Mouse (Mus musculus) olfactory bulb, adult 2 months (tissue): Measurements from ENCODE around the gene Vac14. TPM values are rescaled to one million over a fixed set of nuclear protein-coding genes. Genes with fewer than 3 reads are reported as not detected.

Source experiments
- H3K27ac ChIP-seq: fragments of 200-500 bp; 2 replicates; pipeline ENCODE4 v1.5.1; 2012; ENCODE audit warnings: low read depth, low read length; ENCODE audit not compliant: insufficient read depth
- H3K4me1 ChIP-seq: fragments of 200-500 bp; 2 replicates; pipeline ENCODE4 v1.6.1; 2012; ENCODE audit warnings: low read length; ENCODE audit not compliant: control insufficient read depth, insufficient read depth
- H3K4me3 ChIP-seq: fragments of 200-500 bp; 2 replicates; pipeline ENCODE4 v1.5.1; 2012; ENCODE audit warnings: mild to moderate bottlenecking, low read depth, low read length, moderate library complexity; ENCODE audit not compliant: insufficient read depth
- CTCF ChIP-seq: fragments of 200-500 bp; IDR thresholded peaks from 2 replicates; pipeline ENCODE4 v1.5.1; 2012; ENCODE audit warnings: low read depth, mild to moderate bottlenecking, low read length, moderate library complexity; ENCODE audit not compliant: insufficient read depth
- POLR2A ChIP-seq: fragments of 200-500 bp; IDR thresholded peaks from 2 replicates; pipeline ENCODE4 v1.6.1; 2012; ENCODE audit warnings: mild to moderate bottlenecking, low read depth, low read length, moderate library complexity; ENCODE audit not compliant: insufficient read depth
- WGBS: fragments of 180-500 bp; shearing (Covaris S2); methylation state at CpG from one replicate; pipeline ENCODE4 v1.1.7; 2018; 5-methylcytosine and 5-hydroxymethylcytosine counted together
- polyA plus RNA-seq: library from polyadenylated mRNA; stranded (reverse); fragments of >200 nt; gene quantifications from 2 replicates; pipeline ENCODE4 v1.2.4, GENCODE M21; 2012; ENCODE audit warnings: low replicate concordance; ENCODE audit not compliant: missing spikeins, insufficient read depth, insufficient read length

Vac14 gene
- polyA plus RNA-seq, 1 experiment, result not detected

DNA sequence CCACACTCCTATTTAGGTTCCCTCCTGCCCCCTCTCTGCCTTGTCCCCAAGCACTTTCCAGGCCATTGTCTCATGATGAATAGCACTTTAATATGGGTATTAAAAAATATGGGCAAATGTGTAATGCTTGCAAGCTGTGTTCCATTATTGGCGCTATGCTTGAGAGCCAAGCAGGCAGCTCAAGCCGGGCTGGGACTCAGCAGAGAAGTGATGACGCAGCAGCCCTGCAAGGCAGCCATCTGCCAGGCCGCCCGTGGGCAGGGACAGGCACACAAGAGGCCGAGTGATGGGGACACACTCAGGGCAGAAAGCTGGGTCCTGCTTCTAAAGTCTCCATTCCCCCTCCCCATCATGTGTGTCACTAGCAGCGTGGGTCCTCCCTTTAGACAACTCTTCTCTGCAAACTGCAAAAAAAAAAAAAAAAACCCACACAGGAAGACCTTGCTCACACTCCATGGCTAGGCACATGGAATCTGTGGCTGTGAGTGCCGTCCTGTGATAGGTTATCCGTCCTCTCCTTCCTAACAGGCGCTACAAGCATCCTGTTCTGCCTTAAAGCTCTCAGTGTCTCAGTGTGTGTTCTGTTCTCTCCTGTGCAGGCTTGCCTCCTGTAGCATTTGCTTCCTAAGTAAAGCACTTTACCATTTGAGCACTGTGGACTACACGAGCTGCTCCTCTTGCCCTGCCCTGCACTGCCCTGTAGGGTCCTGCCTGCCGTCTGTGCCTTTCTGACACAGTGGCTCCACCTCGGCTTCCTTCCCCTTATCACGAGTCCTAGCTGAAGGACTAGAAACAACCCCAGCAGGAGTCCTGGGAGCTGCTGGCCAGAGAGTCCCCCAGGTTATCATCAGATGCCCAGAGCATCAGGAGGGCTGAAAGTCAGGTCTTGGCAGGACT lies 87.3 kb downstream of the Vac14 start:
- Histone ChIP-seq H3K4me1 (peaks cover 41% of the 10 kb centered on the region), H3K4me3 (no peak overlapping the region), H3K27ac (no peak overlapping the region)
- TF ChIP-seq CTCF (no peak), POLR2A (no peak)
- 72% methylated on average over 14 of the region's 14 CpGs for WGBS

GRCm38 (mm10) chr8:110706288-110706870 lies 88.0 kb downstream of the Vac14 start:
- Histone ChIP-seq H3K4me3 (no peak overlapping the region), H3K27ac (no peak overlapping the region), H3K4me1 (peaks cover 49% of the 10 kb centered on the region)
- 92% methylated on average over 3 of the region's 3 CpGs for WGBS
- TF ChIP-seq CTCF (no peak), POLR2A (no peak)

DNA sequence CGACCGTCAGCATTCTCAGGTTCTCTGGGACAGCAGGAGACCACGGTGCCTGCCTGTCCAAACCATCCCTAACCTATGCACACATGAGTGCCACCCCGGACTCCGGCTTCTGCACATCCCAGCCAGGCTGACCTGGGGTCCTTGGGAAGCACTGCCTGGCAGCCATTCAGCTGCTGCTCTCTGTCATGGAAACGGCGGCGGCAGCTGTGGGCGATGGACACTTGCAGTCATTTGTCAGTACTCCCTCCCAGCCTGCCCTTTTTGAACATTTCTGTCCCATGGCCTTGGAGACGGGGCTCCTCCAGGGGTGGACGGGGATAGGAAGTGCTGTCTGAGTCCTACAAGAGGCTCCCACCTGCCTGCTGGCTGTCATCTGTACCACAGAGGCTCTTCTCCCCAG lies 90.0 kb downstream of the Vac14 start:
- no peak overlapping the region for H3K27ac ChIP-seq
- H3K4me1 ChIP-seq, result peaks cover 50% of the 10 kb centered on the region
- TF ChIP-seq CTCF (no peak), POLR2A (no peak)
- no peak overlapping the region for H3K4me3 ChIP-seq
- WGBS, result 83% methylated on average over 11 of the region's 11 CpGs

DNA sequence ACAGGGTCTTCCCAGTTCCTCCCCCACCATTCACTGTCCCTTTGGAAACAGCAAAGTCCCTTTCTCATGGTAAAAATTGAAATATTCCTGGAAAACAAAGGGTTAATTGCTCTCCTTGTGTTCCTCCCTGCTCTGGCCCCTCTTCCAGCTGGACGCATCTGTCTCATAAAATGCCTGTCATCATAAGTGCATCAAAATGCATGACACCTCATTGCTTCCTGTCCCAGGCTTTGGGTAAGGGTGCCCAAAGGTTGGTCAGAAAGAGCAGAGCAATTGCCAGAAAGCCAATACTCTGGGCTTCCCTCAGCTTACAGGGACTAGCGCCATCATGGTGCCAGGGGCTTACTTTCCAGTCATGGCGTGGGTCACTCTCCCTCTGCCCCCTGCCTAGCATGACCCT lies 92.2 kb downstream of the Vac14 start:
- peak overlapping the region; percentile 60 for H3K27ac ChIP-seq
- WGBS, result 82% methylated on average over 3 of the region's 3 CpGs
- no peak overlapping the region for H3K4me3 ChIP-seq
- peaks cover 46% of the 10 kb centered on the region for H3K4me1 ChIP-seq
- TF ChIP-seq CTCF, result no peak
- no peak for TF ChIP-seq POLR2A

GRCm38 (mm10) chr8:110711271-110711934 lies 93.0 kb downstream of the Vac14 start:
- WGBS, result 63% methylated on average over 13 of the region's 13 CpGs
- H3K4me1 ChIP-seq, result peaks cover 49% of the 10 kb centered on the region
- no peak overlapping the region for H3K4me3 ChIP-seq
- TF ChIP-seq POLR2A (no peak), CTCF (no peak)
- peak overlapping the region; percentile 40; the same call in 1 of the 2 replicates for H3K27ac ChIP-seq

- TF ChIP-seq POLR2A (no peak), CTCF (no peak)
- no peak overlapping the region; the same call in 1 of the 2 replicates for H3K27ac ChIP-seq
- 41% methylated on average over 7 of the region's 7 CpGs for WGBS
Observed at GRCm38 (mm10) chr8:110713073-110713472, 94.7 kb downstream of the Vac14 start.

DNA sequence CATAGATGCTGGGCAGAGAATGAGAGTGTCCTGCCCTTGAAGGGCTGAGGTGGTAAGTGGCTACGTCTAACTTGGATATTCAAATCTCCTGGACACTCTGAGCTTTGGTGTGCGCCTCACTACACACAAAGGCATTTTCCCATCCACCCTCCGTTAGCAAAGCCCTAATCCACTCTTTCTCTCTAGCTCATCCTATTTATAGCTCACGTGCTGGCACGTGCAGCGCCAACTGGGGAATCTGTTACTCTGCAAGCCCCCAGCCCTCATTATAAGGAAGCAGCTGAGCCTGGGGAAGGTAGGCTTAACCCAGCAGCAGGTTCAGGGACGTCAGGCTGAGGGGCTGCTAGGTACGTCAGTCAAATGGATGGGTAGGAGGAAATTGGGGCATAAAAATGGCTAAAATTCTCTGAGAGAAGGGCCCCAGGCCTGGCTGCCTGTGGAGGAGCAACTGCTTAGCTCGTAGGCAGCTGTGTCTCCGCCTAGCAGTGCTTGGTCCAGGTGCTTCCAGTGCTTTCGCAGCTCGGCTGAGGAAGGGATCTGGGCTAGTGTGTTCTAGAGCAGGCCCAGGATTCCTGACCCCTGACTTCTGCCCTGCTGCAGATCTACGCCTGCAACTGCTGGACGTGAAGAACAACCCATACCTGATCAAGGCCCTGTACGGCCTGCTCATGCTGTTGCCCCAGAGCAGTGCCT lies 96.6 kb downstream of the Vac14 start:
- no peak overlapping the region for H3K4me3 ChIP-seq
- 48% methylated on average over 15 of the region's 15 CpGs for WGBS
- no peak for TF ChIP-seq POLR2A
- TF ChIP-seq CTCF, result no peak
- H3K4me1 ChIP-seq, result peaks cover 73% of the 10 kb centered on the region
- H3K27ac ChIP-seq, result peak overlapping the region; percentile 68

More at GRCm38 (mm10) chr8:110713073-110713472, 94.7 kb downstream of the Vac14 start:
- H3K4me3 ChIP-seq, result no peak overlapping the region
- H3K4me1 ChIP-seq, result peaks cover 59% of the 10 kb centered on the region

DNA sequence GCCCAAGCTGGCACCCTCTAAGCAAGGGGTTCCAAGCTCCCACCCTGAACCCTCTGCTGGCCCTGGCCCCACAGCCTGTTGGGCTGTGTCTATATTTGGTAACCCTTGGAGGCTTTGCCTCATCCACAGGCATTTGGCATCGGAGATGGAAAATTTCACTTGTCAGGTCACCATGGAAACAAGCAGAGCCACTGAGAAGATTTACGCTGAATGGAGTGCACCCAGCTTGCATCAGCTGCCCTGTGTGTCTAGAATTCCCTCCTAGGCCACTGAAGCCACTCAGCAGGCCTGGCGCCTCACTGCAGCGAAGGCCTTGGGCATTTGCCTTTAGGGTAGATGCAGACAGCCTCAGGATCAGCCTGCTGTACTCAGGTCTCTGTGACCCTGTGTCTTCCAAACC lies 97.7 kb downstream of the Vac14 start:
- 23% methylated on average over 4 of the region's 4 CpGs for WGBS
- TF ChIP-seq CTCF (no peak), POLR2A (no peak)
- Histone ChIP-seq H3K4me3 (no peak overlapping the region), H3K27ac (peak overlapping the region; percentile 68), H3K4me1 (peaks cover 73% of the 10 kb centered on the region)

GRCm38 (mm10) chr8:110717131-110717530 lies 98.7 kb downstream of the Vac14 start:
- Histone ChIP-seq H3K27ac (no peak overlapping the region), H3K4me1 (peaks cover 66% of the 10 kb centered on the region), H3K4me3 (no peak overlapping the region)
- TF ChIP-seq POLR2A (no peak), CTCF (no peak)
- WGBS, result 63% methylated on average over 7 of the region's 7 CpGs
